Mouse (Mus musculus): ENCODE data around the gene Stx8. TPM values are rescaled to one million over a fixed set of nuclear protein-coding genes. Genes with fewer than 3 reads are reported as not detected.

Gene Stx8
- polyA plus RNA-seq, 2 experiments = 23.3 to 65.3 TPM

DNA sequence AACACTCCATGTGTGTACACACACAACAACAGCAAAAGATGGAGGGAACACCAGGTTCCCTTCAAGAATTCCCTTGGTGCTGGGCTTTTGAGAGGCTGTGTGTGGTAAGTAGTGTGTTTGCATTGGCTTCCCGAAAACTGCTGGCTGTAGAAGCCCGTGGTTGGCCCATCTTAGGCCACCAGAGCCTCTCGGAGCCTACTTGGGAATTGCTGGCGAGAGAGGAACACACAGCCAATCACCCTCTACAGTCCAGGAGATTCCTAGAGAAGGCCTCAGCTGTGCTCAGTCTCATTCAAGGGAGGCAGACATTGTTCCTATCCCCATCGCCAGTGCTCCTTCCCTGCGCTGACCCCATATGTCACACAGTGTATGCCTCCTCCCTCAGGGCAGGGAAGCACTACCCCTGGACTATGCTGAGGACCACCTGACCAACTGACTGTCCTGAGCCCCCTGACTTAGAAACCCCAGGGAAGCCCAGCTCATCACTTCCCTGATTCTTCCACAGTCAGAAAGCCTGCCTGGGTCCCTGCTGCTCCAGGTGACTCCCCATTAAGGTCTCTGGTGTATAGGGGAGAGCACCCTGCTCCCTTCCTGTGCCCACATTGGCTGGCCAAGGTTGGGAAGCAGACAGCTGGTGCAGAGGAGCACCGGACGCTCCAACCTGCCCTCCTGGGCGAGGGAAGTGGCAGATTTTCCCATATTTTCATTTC lies 248.7 kb downstream of the Stx8 start:
- H3K4me2 ChIP-seq (replicated peaks; ENCODE audit: low read depth, low read length, severe bottlenecking) = no peak overlapping the region
- no peaks in the 10 kb centered on the region for H3K27me3 ChIP-seq (ENCODE audit: control insufficient read depth, insufficient read depth, low read length)
- H3K9me3 ChIP-seq (ENCODE audit: control insufficient read depth, low read length) = no peaks in the 10 kb centered on the region
- ATAC-seq (ENCODE audit: low FRiP score, low read depth) (no peak), DNase-seq (ENCODE audit: low spot score) (no peak)
- peaks cover 68% of the 10 kb centered on the region for H3K4me1 ChIP-seq (ENCODE audit: control insufficient read depth, insufficient read depth, low read length)
- H3K27ac ChIP-seq (replicated peaks; ENCODE audit: low read depth, low read length) = no peak overlapping the region
- H3K9ac ChIP-seq (ENCODE audit: low read depth, low read length, severe bottlenecking) = no peak overlapping the region
- TF ChIP-seq POLR2A (IDR thresholded peaks at IDR 0.05; ENCODE audit: borderline replicate concordance, extremely low read depth, insufficient read depth, insufficient read length) = no peak
- H3K36me3 ChIP-seq (ENCODE audit: control insufficient read depth, insufficient read depth, low read length) = no peaks in the 10 kb centered on the region
- H3K4me3 ChIP-seq (replicated peaks; ENCODE audit: low read length) = no peak overlapping the region
- WGBS = 80% methylated on average over 9 of the region's 9 CpGs

DNA sequence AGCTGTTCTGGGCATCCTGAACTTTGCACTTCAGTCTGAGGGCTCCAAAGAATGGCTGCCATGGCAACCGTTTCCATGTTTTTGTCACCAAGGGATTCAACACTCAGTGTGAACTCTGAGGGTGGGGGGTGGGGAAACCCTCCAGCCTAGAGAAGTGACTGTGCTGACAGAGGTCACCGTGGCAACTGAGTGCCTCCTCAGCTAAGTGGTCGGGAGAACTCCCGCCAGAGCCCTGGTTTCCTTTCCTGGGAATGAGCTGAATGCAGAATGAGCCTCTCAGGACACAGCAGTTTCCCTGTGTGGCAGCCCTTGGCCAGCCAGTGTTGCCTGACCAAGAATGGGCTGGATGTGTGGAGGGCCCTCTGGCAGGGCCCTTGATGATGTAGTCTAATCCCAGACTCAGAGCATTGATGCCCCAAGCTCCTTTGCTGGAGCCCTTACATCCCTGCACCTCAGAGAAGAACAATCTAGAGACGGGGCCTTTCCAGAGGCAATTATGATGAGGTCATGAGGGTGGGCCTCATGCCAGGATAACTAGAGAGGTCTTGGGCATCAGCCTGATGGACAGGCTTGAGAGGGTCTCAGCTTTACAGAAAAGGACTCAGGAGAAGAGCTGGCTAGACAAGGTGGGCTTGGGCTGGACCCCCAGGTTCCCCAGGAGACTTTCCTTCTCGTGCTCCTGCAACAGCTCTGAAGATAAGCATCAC lies 249.4 kb downstream of the Stx8 start:
- Histone ChIP-seq H3K4me1 (ENCODE audit: control insufficient read depth, insufficient read depth, low read length) (peaks cover 73% of the 10 kb centered on the region), H3K27ac (replicated peaks; ENCODE audit: low read depth, low read length) (0 out of 2 replicates have a peak overlapping the region, but pooled peaks have one; percentile 0), H3K4me2 (replicated peaks; ENCODE audit: low read depth, low read length, severe bottlenecking) (no peak overlapping the region), H3K9ac (ENCODE audit: low read depth, low read length, severe bottlenecking) (no peak overlapping the region), H3K36me3 (ENCODE audit: control insufficient read depth, insufficient read depth, low read length) (no peaks in the 10 kb centered on the region), H3K27me3 (ENCODE audit: control insufficient read depth, insufficient read depth, low read length) (no peaks in the 10 kb centered on the region), H3K4me3 (replicated peaks; ENCODE audit: low read length) (no peak overlapping the region), H3K9me3 (ENCODE audit: control insufficient read depth, low read length) (no peaks in the 10 kb centered on the region)
- WGBS = 39% methylated on average over 6 of the region's 6 CpGs
- no peak for ATAC-seq (ENCODE audit: low FRiP score, low read depth)
- TF ChIP-seq POLR2A (IDR thresholded peaks at IDR 0.05; ENCODE audit: borderline replicate concordance, extremely low read depth, insufficient read depth, insufficient read length) = no peak
- no peak for DNase-seq (ENCODE audit: low spot score)

DNA sequence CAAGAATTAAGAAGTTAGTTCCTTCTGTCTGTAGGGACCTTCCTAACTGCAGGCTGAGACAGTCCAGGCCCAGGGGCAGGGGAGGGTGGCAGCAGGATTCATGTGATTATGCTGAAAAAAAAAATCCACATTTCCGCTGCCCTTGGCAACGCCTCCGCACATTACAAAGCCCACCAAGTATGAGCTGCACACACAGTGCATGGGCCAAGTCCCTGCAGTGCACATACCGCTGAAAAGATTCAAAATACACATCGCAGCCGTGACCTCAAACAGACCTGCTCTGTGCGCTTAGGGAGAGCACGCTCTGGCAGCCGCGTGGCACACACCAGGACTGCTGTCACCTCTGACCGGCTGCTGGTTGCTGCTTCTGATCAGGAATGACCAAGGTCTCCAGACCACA lies 250.0 kb downstream of the Stx8 start:
- Histone ChIP-seq H3K9ac (ENCODE audit: low read depth, low read length, severe bottlenecking) (no peak overlapping the region), H3K4me1 (ENCODE audit: control insufficient read depth, insufficient read depth, low read length) (peaks cover 80% of the 10 kb centered on the region), H3K4me3 (replicated peaks; ENCODE audit: low read length) (no peak overlapping the region), H3K4me2 (replicated peaks; ENCODE audit: low read depth, low read length, severe bottlenecking) (no peak overlapping the region), H3K9me3 (ENCODE audit: control insufficient read depth, low read length) (no peaks in the 10 kb centered on the region), H3K27me3 (ENCODE audit: control insufficient read depth, insufficient read depth, low read length) (no peaks in the 10 kb centered on the region), H3K36me3 (ENCODE audit: control insufficient read depth, insufficient read depth, low read length) (no peaks in the 10 kb centered on the region), H3K27ac (replicated peaks; ENCODE audit: low read depth, low read length) (no peak overlapping the region)
- no peak for TF ChIP-seq POLR2A (IDR thresholded peaks at IDR 0.05; ENCODE audit: borderline replicate concordance, extremely low read depth, insufficient read depth, insufficient read length)
- WGBS = 76% methylated on average over 11 of the region's 11 CpGs
- ATAC-seq (ENCODE audit: low FRiP score, low read depth) (no peak), DNase-seq (ENCODE audit: low spot score) (no peak)

- H3K9ac ChIP-seq (ENCODE audit: low read depth, low read length, severe bottlenecking) = no peak overlapping the region
- DNase-seq (ENCODE audit: low spot score) = no peak
- no peaks in the 10 kb centered on the region for H3K9me3 ChIP-seq (ENCODE audit: control insufficient read depth, low read length)
- no peak overlapping the region for H3K27ac ChIP-seq (replicated peaks; ENCODE audit: low read depth, low read length)
- no peaks in the 10 kb centered on the region for H3K27me3 ChIP-seq (ENCODE audit: control insufficient read depth, insufficient read depth, low read length)
- H3K4me3 ChIP-seq (replicated peaks; ENCODE audit: low read length) = no peak overlapping the region
- TF ChIP-seq POLR2A (IDR thresholded peaks at IDR 0.05; ENCODE audit: borderline replicate concordance, extremely low read depth, insufficient read depth, insufficient read length) = no peak
- 0 out of 2 replicates have a peak, but pooled peaks have one; percentile 4 for ATAC-seq (ENCODE audit: low FRiP score, low read depth)
- H3K36me3 ChIP-seq (ENCODE audit: control insufficient read depth, insufficient read depth, low read length) = no peaks in the 10 kb centered on the region
- H3K4me2 ChIP-seq (replicated peaks; ENCODE audit: low read depth, low read length, severe bottlenecking) = no peak overlapping the region
- WGBS = 29% methylated on average over 4 of the region's 4 CpGs
- H3K4me1 ChIP-seq (ENCODE audit: control insufficient read depth, insufficient read depth, low read length) = peaks cover 42% of the 10 kb centered on the region
These were observed 254.7 kb downstream of the Stx8 start for GRCm38 (mm10) chr11:68220733-68221132.

GRCm38 (mm10) chr11:68222209-68222608 lies 256.2 kb downstream of the Stx8 start:
- no peaks in the 10 kb centered on the region for H3K27me3 ChIP-seq (ENCODE audit: control insufficient read depth, insufficient read depth, low read length)
- 81% methylated on average over 7 of the region's 7 CpGs for WGBS

More at GRCm38 (mm10) chr11:68222209-68222608, 256.2 kb downstream of the Stx8 start:
- no peaks in the 10 kb centered on the region for H3K9me3 ChIP-seq (ENCODE audit: control insufficient read depth, low read length)
- ATAC-seq (ENCODE audit: low FRiP score, low read depth) (no peak), DNase-seq (ENCODE audit: low spot score) (no peak)
- no peaks in the 10 kb centered on the region; the same call in 1 of the 2 replicates for H3K36me3 ChIP-seq (ENCODE audit: control insufficient read depth, insufficient read depth, low read length)
- peaks cover 28% of the 10 kb centered on the region for H3K4me1 ChIP-seq (ENCODE audit: control insufficient read depth, insufficient read depth, low read length)
- no peak overlapping the region for H3K4me3 ChIP-seq (replicated peaks; ENCODE audit: low read length)
- no peak for TF ChIP-seq POLR2A (IDR thresholded peaks at IDR 0.05; ENCODE audit: borderline replicate concordance, extremely low read depth, insufficient read depth, insufficient read length)
- H3K4me2 ChIP-seq (replicated peaks; ENCODE audit: low read depth, low read length, severe bottlenecking) = no peak overlapping the region
- H3K27ac ChIP-seq (replicated peaks; ENCODE audit: low read depth, low read length) = no peak overlapping the region
- H3K9ac ChIP-seq (ENCODE audit: low read depth, low read length, severe bottlenecking) = no peak overlapping the region
